Mouse (Mus musculus) neural tube, embryonic 12.5 days (tissue): ENCODE results near the gene Sbno2. TPM values are rescaled to one million over a fixed set of nuclear protein-coding genes. Genes with fewer than 3 reads are reported as not detected.

Source experiments
- ATAC-seq: fragments of 200-750 bp; cut with Nextera tagmentation; 2 replicates; pipeline ENCODE4 v1.8.0; 2017; ENCODE audit warnings: low read depth, mild to moderate bottlenecking, moderate TSS enrichment, moderate library complexity; ENCODE audit not compliant: low FRiP score
- H3K27ac ChIP-seq: fragments of 300-500 bp; sonication (generic); 2 replicates; pipeline ENCODE4 v1.5.1; 2016
- H3K27me3 ChIP-seq: fragments of 300-500 bp; sonication (generic); replicated peaks from 2 replicates; pipeline ENCODE4 v1.6.1; 2016; ENCODE audit warnings: mild to moderate bottlenecking
- H3K36me3 ChIP-seq: fragments of 300-500 bp; sonication (generic); 2 replicates; pipeline ENCODE4 v1.6.1; 2016; ENCODE audit warnings: mild to moderate bottlenecking
- H3K4me1 ChIP-seq: fragments of 300-500 bp; sonication (generic); 2 replicates; pipeline ENCODE4 v1.6.1; 2016
- H3K4me2 ChIP-seq: fragments of 300-500 bp; sonication (generic); replicated peaks from 2 replicates; pipeline ENCODE4 v1.6.1; 2016; ENCODE audit warnings: mild to moderate bottlenecking
- H3K4me3 ChIP-seq: fragments of 300-500 bp; sonication (generic); 2 replicates; pipeline ENCODE4 v1.5.1; 2016
- H3K9ac ChIP-seq: fragments of 300-500 bp; sonication (generic); 2 replicates; pipeline ENCODE4 v1.6.1; 2016; ENCODE audit warnings: mild to moderate bottlenecking
- H3K9me3 ChIP-seq: fragments of 300-500 bp; sonication (generic); 2 replicates; pipeline ENCODE4 v1.6.1; 2016; ENCODE audit warnings: mild to moderate bottlenecking
- WGBS: fragments of 180-500 bp; shearing (Covaris S2); methylation state at CpG from one replicate; pipeline ENCODE4 v1.1.7; 2016; 5-methylcytosine and 5-hydroxymethylcytosine counted together
- polyA plus RNA-seq: library from polyadenylated mRNA; unstranded; fragments of >200 nt; fragmentation: Nextera tagmentation; extraction: Ambion mirVana; gene quantifications from 2 replicates; pipeline ENCODE4 v1.2.1, GENCODE M21; 2016

Sbno2 gene
- polyA plus RNA-seq, 1 experiment from 2014 or later: 15.1 TPM

- no peak overlapping the region for H3K4me3 ChIP-seq
- H3K27ac ChIP-seq: no peak overlapping the region
- H3K4me2 ChIP-seq: peak overlapping the region; percentile 88; the same call in 1 of the 2 replicates
- H3K36me3 ChIP-seq: peaks cover 25% of the 10 kb centered on the region
- no peaks in the 10 kb centered on the region for H3K9me3 ChIP-seq
- WGBS: 78% methylated on average over 11 of the region's 11 CpGs
- no peak overlapping the region for H3K9ac ChIP-seq
- no peak for ATAC-seq
- peaks cover 59% of the 10 kb centered on the region for H3K4me1 ChIP-seq
- peaks cover 33% of the 10 kb centered on the region for H3K27me3 ChIP-seq
Observed at GRCm38 (mm10) chr10:80139975-80140665, 34.7 kb upstream of the Sbno2 start.

GRCm38 (mm10) chr10:80139439-80139775 lies 34.0 kb upstream of the Sbno2 start:
- H3K4me3 ChIP-seq: peak overlapping the region; percentile 84
- peaks cover 33% of the 10 kb centered on the region for H3K27me3 ChIP-seq
- peak overlapping the region; percentile 99 for H3K4me2 ChIP-seq
- H3K9me3 ChIP-seq: no peaks in the 10 kb centered on the region
- ATAC-seq: no peak
- H3K27ac ChIP-seq: peak overlapping the region; percentile 90
- H3K36me3 ChIP-seq: peaks cover 25% of the 10 kb centered on the region
- H3K9ac ChIP-seq: peak overlapping the region; percentile 94
- peaks cover 57% of the 10 kb centered on the region for H3K4me1 ChIP-seq
- 1% methylated on average over 10 of the region's 10 CpGs for WGBS

- H3K36me3 ChIP-seq: peaks cover 21% of the 10 kb centered on the region
- WGBS: under 1% methylated on average over 84 of the region's 94 CpGs
- peaks cover 55% of the 10 kb centered on the region for H3K4me1 ChIP-seq
- peaks cover 33% of the 10 kb centered on the region for H3K27me3 ChIP-seq
- H3K9me3 ChIP-seq: no peaks in the 10 kb centered on the region
- H3K9ac ChIP-seq: peak within 1 kb of the TSS; percentile 94
- 0 out of 2 replicates have a peak, but pooled peaks have one; percentile 2 for ATAC-seq
- peak within 1 kb of the TSS; percentile 99 for H3K4me2 ChIP-seq
- peak within 1 kb of the TSS; percentile 84 for H3K4me3 ChIP-seq
- peak within 1 kb of the TSS; percentile 90 for H3K27ac ChIP-seq
Observed at GRCm38 (mm10) chr10:80138553-80139438, 33.4 kb upstream of the Sbno2 start, which contains the start of gene Atp5d. Gene Atp5d, plus strand, starts transcription at chr10:80138632.

GRCm38 (mm10) chr10:80137626-80138552 lies 32.5 kb upstream of the Sbno2 start:
- H3K4me3 ChIP-seq: peak overlapping the region; percentile 84
- H3K9ac ChIP-seq: peak overlapping the region; percentile 94
- H3K27me3 ChIP-seq: peaks cover 41% of the 10 kb centered on the region
- no peaks in the 10 kb centered on the region for H3K9me3 ChIP-seq
- H3K27ac ChIP-seq: peak overlapping the region; percentile 90
- 2% methylated on average over 32 of the region's 33 CpGs for WGBS
- peaks cover 25% of the 10 kb centered on the region for H3K36me3 ChIP-seq
- no peak for ATAC-seq
- peaks cover 46% of the 10 kb centered on the region for H3K4me1 ChIP-seq
- peak overlapping the region; percentile 99 for H3K4me2 ChIP-seq

- Histone ChIP-seq H3K27ac (peak overlapping the region; percentile 90), H3K9ac (peak overlapping the region; percentile 94), H3K4me1 (peaks cover 43% of the 10 kb centered on the region), H3K36me3 (peaks cover 32% of the 10 kb centered on the region), H3K27me3 (peaks cover 41% of the 10 kb centered on the region), H3K4me2 (peak overlapping the region; percentile 99), H3K9me3 (no peaks in the 10 kb centered on the region), H3K4me3 (peak overlapping the region; percentile 84)
- 3% methylated on average over 29 of the region's 29 CpGs for WGBS
- no peak for ATAC-seq
Observed at GRCm38 (mm10) chr10:80136952-80137625, 31.7 kb upstream of the Sbno2 start.

GRCm38 (mm10) chr10:80136179-80136951 lies 31.0 kb upstream of the Sbno2 start:
- 8% methylated on average over 45 of the region's 49 CpGs for WGBS
- H3K4me2 ChIP-seq: peak overlapping the region; percentile 99
- H3K36me3 ChIP-seq: peaks cover 39% of the 10 kb centered on the region

GRCm38 (mm10) chr10:80135641-80136040 lies 30.3 kb upstream of the Sbno2 start:
- Histone ChIP-seq H3K36me3 (peaks cover 46% of the 10 kb centered on the region), H3K4me2 (no peak overlapping the region), H3K27ac (no peak overlapping the region), H3K27me3 (peaks cover 52% of the 10 kb centered on the region), H3K4me3 (no peak overlapping the region), H3K9me3 (no peaks in the 10 kb centered on the region), H3K9ac (0 out of 2 replicates have a peak overlapping the region, but pooled peaks have one; percentile 94), H3K4me1 (peaks cover 50% of the 10 kb centered on the region)
- no peak for ATAC-seq
- 85% methylated on average over 1 of the region's 1 CpGs for WGBS

More at GRCm38 (mm10) chr10:80136179-80136951, 31.0 kb upstream of the Sbno2 start:
- H3K4me3 ChIP-seq: peak overlapping the region; percentile 84
- H3K9me3 ChIP-seq: no peaks in the 10 kb centered on the region
- no peak for ATAC-seq
- H3K9ac ChIP-seq: peak overlapping the region; percentile 94
- no peak overlapping the region for H3K27ac ChIP-seq
- peaks cover 47% of the 10 kb centered on the region for H3K27me3 ChIP-seq
- H3K4me1 ChIP-seq: peaks cover 50% of the 10 kb centered on the region

GRCm38 (mm10) chr10:80135161-80135560 lies 29.8 kb upstream of the Sbno2 start:
- WGBS: 85% methylated on average over 10 of the region's 10 CpGs
- H3K36me3 ChIP-seq: peaks cover 51% of the 10 kb centered on the region
- H3K9ac ChIP-seq: no peak overlapping the region

GRCm38 (mm10) chr10:80134421-80134820 lies 29.1 kb upstream of the Sbno2 start:
- H3K9ac ChIP-seq: no peak overlapping the region
- H3K4me1 ChIP-seq: peaks cover 45% of the 10 kb centered on the region
- H3K9me3 ChIP-seq: no peaks in the 10 kb centered on the region
- peaks cover 57% of the 10 kb centered on the region for H3K27me3 ChIP-seq
- no peak overlapping the region for H3K27ac ChIP-seq
- no peak overlapping the region for H3K4me2 ChIP-seq
- peaks cover 59% of the 10 kb centered on the region for H3K36me3 ChIP-seq
- ATAC-seq: no peak
- 92% methylated on average over 9 of the region's 9 CpGs for WGBS
- H3K4me3 ChIP-seq: no peak overlapping the region

More at GRCm38 (mm10) chr10:80135161-80135560, 29.8 kb upstream of the Sbno2 start:
- Histone ChIP-seq H3K9me3 (no peaks in the 10 kb centered on the region), H3K27me3 (peaks cover 52% of the 10 kb centered on the region), H3K4me3 (no peak overlapping the region), H3K4me1 (peaks cover 48% of the 10 kb centered on the region), H3K4me2 (no peak overlapping the region), H3K27ac (no peak overlapping the region)
- no peak for ATAC-seq

- Histone ChIP-seq H3K36me3 (peaks cover 69% of the 10 kb centered on the region), H3K4me2 (0 out of 2 replicates have a peak overlapping the region, but pooled peaks have one; percentile 9), H3K9ac (no peak overlapping the region), H3K4me3 (no peak overlapping the region), H3K27ac (no peak overlapping the region), H3K4me1 (peaks cover 37% of the 10 kb centered on the region), H3K9me3 (no peaks in the 10 kb centered on the region), H3K27me3 (peaks cover 54% of the 10 kb centered on the region)
- 81% methylated on average over 8 of the region's 8 CpGs for WGBS
- ATAC-seq: no peak
Observed at GRCm38 (mm10) chr10:80133226-80133849, 28.0 kb upstream of the Sbno2 start.
